Mouse (Mus musculus) urinary bladder, postnatal 4 days (tissue): ENCODE results near the gene Dnajc7.
"Not testable (repeated sequence)": the region's sequence is repeated elsewhere in the genome, so short reads cannot be mapped to it uniquely, and the experiment has no call there.

Source experiments
- DNase-seq, 2 experiments: peaks; one replicate each; pipeline ENCODE4 v3.0.0; 2021 to 2022; ENCODE audit warnings: low spot score in 2 of 2

Dnajc7 gene

DNA sequence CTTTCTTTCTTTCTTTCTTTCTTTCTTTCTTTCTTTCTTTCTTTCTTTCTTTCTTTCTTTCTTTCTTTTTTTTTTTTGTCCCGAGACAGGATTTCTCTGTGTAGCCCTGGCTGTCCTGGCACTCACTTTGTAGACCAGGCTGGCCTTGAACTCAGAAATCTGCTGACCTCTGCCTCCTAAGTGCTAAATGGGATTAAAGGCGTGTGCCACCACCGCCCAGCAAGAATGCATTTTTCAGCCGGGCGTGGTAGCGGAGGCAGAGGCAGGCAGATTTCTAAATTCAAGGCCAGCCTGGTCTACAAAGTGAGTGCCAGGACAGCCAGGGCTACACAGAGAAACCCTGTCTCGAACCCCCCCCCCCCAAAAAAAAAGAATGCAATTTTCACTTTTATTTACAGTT is 3.1 kb downstream of the Dnajc7 start:
- DNase-seq, result not testable (repeated sequence)

DNA sequence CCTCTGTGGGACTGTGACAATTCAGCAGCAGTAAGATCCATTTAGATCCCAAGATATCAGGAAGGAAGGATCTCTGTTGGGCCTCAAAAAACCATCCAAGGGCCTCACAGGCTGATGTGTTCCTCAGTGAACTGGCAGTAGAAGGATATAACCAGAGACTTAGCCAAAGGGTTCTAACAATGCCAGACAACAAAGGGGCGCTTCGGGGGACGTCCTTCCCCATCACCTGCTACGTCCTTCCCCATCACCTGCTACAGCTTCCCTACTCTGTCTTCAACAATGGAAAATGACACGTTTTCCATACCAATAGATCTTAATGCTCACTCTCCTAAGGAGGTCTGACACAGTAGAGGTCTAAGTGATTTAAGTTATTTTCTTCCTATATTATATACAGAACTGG is 3.6 kb downstream of the Dnajc7 start:
- no peak for DNase-seq

- no peak for DNase-seq
These were observed 6.7 kb downstream of the Dnajc7 start for GRCm38 (mm10) chr11:100613241-100613640.

- no peak for DNase-seq
These were observed 8.3 kb downstream of the Dnajc7 start for GRCm38 (mm10) chr11:100611627-100612026.

- DNase-seq, result no peak
These were observed 9.8 kb downstream of the Dnajc7 start for GRCm38 (mm10) chr11:100609997-100610680.

DNA sequence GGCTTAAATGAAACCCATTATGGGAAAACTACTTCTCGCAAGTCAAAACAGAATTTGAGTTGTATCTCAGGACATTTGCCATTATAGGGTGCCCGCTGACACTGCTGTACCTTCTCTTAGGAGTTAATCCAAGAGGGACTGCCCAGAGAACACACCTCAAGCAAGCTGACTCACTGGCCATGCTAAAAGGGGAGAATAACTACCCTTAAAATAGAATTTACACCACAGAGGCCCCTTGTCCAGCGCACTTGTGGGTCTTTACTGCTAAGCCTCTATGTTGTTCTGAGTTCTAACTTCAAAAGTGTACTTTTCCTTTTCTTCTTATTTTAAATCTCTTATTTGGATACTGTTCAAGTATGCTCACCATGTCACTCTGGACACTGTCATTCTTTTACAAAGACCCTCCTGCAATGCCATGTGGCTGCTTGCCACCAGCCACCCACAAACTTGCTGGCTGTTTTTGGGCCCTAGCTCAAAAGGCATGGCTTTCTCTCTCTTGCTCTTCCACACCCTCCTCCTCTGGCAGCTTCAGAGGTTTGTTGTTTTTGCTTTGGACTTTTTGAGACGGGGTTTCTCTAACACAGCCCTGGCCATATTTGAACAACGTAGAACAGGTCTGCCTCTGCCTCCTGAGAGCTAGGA is 10.5 kb downstream of the Dnajc7 start:
- no peak for DNase-seq

- DNase-seq, result no peak
These were observed 11.2 kb downstream of the Dnajc7 start for GRCm38 (mm10) chr11:100608796-100609195.

DNA sequence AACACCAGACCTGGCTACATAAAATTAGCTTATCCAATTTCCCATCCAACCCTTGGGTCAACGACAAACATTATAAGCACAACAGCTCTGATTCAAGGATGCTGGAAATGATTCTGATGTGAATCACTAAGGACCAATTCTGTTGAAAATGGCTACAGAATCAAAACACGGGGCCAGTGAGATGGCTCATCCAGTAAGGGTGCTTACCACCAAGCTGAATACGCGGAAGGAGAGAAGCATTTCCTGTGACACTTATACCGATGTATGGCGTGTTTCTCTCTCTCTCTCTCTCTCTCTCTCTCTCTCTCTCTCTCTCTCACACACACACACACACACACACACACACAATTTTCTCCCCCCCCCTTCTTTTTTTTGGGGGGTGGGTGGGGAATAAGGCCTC is 12.8 kb downstream of the Dnajc7 start:
- DNase-seq, result no peak

DNA sequence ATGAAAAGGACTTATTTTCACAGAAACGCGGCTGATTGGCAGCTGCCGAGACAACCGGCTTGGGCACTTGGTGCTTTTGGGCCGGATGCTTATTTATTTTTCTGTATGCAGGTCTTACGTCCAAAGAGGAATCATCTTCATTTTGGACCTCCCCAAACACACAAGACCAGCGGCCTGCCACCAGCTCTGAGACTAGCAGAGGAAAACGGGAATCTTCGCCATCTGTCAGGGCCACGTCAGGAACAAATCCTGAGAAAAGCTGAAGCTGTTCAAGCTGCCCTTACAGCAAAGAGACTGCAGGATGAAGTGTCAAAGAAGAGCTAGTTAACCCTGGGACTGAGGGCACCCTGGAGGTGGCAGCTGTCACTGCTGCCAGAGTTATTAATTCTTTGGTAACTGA is 14.5 kb downstream of the Dnajc7 start:
- DNase-seq, result no peak

GRCm38 (mm10) chr11:100604321-100605005 is 15.5 kb downstream of the Dnajc7 start:
- no peak for DNase-seq

DNA sequence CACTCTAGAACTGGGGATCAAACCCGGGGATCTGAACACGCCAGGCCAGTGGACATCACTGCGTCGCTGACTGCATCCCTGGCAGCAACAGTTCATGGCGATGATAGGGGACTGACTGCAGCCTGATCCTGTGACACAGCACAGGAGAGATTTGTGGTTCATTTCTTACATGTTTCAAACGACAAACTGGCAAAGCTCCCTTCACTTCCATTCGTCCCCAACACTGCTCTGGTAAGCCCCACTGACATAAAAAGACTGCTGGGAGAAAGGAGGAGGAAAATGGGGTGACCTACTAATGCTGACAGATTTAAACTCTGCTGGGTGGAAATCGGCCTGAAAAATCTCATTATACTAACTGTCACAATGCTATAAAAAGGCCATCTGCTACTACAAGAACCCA is 16.2 kb downstream of the Dnajc7 start:
- DNase-seq, result no peak

GRCm38 (mm10) chr11:100603155-100603554 is 16.8 kb downstream of the Dnajc7 start:
- DNase-seq, result no peak

DNA sequence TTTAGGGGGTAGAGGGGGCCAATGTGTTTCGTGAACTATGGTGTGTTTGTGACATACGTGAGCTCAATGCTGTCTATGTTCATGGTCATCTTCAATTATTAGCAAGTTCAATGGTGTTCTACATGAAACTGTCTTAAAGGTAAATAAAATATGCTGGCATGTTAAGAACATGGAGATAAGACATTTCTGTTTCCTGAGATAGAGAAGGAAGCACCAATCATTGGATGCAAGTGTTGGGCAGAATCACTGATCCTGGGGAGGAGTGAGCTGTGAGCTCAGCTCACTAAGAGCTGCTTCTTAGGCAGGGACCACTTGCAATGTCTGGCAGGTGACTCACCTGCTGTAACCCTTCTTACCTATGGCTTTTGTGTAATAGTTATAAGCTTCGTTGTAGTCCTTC is 18.6 kb downstream of the Dnajc7 start:
- DNase-seq, result no peak

DNA sequence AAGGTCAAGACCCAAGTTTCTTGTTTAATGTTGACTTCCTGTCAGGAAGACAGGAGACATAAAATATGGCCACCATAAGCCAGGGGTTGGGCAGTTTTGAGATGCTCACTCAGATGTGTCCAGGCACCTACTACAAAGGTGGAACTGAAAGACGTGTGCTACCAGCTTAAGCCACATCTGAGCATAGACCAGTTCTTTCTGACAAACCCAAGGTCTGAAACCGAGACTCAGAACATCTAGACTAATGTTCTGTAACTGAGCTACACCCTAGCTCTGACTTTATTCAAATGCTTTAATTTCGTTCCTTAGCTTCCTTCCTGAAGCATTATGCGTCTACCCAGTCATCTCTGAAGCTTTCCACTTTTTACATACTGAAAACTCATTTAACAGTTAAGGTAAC is 21.9 kb downstream of the Dnajc7 start:
- DNase-seq, result no peak

GRCm38 (mm10) chr11:100595533-100595932 is 24.4 kb downstream of the Dnajc7 start:
- no peak for DNase-seq

DNA sequence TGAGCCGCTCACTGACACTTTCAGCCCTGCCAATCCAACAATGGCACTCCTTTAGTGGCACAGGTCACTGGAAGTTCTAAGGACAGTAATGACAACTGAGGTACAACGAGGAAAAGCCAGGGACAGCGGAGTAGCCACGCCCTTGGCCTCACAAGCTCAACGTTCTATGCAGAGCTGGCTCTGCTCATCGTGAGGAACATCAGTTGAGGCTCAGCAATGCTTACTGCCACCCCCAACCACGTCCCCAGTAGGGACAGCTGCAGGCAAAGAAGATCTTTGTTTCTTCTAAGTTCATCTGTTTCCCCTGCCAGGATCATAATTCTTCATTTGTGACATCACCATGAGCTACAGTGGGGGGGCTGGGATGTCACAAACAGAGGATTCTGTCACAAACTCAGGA is 25.4 kb downstream of the Dnajc7 start:
- DNase-seq, result no peak

DNA sequence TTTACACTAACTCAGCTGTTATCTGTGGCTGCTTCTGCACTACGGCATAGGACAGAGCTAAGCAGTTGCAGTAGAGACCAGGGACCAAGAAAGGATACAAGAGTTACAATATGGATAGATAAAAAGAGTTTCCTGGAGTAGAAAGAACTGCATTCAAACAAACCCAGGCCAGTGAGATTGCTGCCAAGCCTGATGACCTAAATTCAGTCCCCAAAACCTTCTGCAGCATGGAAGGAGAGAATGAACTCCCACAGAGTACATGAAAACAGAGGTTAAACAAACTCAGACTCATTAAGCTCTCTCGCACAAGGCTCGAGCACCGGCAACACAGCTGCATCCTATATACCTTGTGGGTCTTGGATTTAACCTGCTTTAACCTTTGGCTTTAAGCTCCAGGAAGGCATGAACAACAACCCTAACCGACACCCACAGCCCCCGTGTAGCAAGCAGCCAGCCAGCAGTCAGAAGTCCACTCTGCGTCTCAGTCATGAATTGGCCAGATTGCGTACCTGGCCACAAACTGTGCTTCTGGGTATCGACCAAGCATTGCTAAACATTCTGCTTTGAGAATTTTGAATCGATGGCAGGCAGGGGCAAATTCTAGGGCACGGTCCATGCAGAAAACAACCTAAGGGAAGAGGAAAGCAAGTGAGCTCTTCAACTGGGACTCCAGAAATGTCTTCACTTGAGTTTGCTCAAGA is 27.5 kb downstream of the Dnajc7 start:
- no peak for DNase-seq

GRCm38 (mm10) chr11:100588462-100588861 is 31.5 kb downstream of the Dnajc7 start:
- no peak for DNase-seq

GRCm38 (mm10) chr11:100585148-100585547 is 34.8 kb downstream of the Dnajc7 start:
- DNase-seq, result no peak

- no peak for DNase-seq
These were observed 35.4 kb downstream of the Dnajc7 start for GRCm38 (mm10) chr11:100584561-100584961.

DNA sequence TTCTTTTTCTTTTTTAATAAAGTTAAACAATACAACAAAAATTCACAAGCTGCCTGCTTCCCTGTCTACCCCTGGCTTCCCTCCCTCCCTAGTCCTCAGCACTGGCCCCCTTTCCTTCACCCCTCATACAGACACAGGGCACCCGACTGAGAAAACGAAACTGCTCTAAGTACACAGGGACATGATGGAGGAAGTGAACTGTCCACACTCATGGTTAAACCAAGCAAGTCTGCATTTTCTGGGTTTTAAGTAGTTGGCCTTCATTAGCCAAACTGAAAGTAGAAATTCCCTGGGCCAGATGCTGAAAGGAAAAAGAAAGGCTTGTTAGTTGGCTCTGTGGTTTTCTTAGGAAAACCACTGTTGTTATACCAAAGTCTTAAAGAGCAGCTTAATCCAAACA is 37.1 kb downstream of the Dnajc7 start:
- no peak for DNase-seq

DNA sequence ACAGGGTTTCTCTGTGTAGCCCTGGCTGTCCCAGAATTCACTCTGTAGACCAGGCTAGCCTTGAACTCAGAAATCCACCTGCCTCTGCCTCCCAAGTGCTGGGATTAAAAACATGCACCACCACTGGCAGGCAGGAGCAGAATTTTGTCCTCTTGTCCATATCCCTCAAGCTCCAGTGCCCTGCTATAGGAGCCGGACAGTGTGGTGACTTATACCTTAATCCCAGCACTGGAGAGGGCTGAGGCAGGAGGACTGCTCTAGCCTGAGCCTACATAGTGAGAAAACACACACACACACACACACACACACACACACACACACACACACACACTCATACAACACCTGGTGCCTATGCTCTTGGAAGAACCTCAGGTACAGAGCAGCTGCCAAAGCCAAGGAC is 37.6 kb downstream of the Dnajc7 start:
- not testable (repeated sequence) for DNase-seq

GRCm38 (mm10) chr11:100581756-100582155 is 38.2 kb downstream of the Dnajc7 start:
- no peak for DNase-seq
